Mouse (Mus musculus): ENCODE results near the gene Scamp4.

DNA sequence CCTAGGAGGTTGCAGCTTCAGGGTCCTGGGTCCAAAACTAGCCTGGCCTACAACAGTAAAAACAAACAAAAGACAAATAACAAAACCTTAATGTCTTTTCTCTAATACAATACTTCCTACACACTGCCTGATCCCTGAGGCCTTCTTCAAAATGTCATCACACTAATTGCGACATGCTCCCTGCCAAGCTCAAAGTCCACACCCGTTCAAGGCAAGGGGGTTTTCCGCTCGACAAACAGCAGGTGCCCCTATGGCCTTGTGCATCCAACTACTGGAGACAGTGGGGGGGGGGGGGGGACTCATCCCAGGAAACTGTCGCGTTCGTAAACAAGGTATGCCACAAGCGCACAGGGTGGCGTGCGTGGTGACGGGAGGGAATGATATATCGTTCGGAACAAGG lies 42.1 kb upstream of the Scamp4 start:
- TF ChIP-seq CTCF (conservative IDR thresholded peaks at IDR 0.05; ENCODE audit: low read length): no peak
- no peak for TF ChIP-seq POU5F1 (IDR thresholded peaks at IDR 0.05; ENCODE audit: borderline replicate concordance, low read length)

Data from E14TG2a.4 (cell line).